Mouse (Mus musculus) granulocyte monocyte progenitor cell, adult 5-6 weeks (primary cell): ENCODE measurements around the gene Mllt3. TPM values are rescaled to one million over a fixed set of nuclear protein-coding genes. Genes with fewer than 3 reads are reported as not detected.

Experiments used
- ATAC-seq: replicated peaks from 2 replicates; pipeline ENCODE4 v1.8.0; 2016; ENCODE audit warnings: mild to moderate bottlenecking, moderate TSS enrichment, inconsistent platforms; ENCODE audit not compliant: poor library complexity, severe bottlenecking
- total RNA-seq, 2 experiments: library from RNA; stranded (forward) in 1 of 2; stranded (reverse) in 1 of 2; fragments of 200-712, 200-1000 nt in 1 of 2; fragments of >200 nt in 1 of 2; fragmentation: Nextera tagmentation in 1 of 2; gene quantifications; 2 replicates each; pipeline ENCODE4 v1.2.3; 2014 to 2017

The Mllt3 gene
- total RNA-seq, 2 experiments from 2014 or later, result 6.0 to 8.8 TPM

- no peak for ATAC-seq
Observed at GRCm38 (mm10) chr4:87739524-87740128, 293.5 kb downstream of the Mllt3 start.

DNA sequence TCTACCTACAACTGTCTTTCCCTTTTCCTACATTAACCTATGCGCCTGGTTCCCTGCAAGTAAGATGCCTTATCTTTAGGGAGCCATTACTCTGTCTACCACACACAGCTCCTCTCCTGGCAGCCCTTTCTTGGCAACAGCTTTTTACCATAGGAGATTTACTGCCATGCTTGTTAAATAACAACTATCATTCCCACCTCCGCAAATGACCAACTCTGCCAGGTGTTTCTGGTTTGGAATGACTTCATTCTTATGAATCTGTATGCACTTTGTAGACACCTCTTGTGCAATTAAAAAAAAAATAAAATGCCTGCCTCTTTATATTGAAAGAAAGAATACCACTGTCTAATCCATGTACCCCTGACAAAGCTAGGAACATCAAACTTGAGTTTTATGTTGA is 294.1 kb downstream of the Mllt3 start:
- ATAC-seq, result no peak

- no peak for ATAC-seq
Observed at GRCm38 (mm10) chr4:87737201-87737806, 295.9 kb downstream of the Mllt3 start.

DNA sequence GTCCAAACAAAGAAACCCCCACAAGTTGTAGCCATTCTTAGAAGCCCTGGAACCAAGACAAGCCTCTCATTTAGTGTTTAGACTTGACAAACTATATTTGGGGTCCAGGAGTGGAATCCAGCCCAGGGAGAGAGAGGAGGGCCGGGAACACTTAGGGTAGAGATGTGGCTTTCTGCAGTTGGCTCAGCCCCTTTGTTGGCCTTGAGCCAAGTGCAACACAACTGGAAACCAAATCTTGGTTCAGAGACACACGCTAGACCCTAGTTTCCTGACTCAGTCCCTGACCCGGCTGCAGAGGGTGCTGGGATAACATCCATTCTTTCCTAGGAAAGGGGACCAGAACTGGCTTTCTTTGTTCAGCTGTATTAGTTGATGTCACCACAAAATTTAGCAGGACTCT is 296.4 kb downstream of the Mllt3 start:
- no peak for ATAC-seq

DNA sequence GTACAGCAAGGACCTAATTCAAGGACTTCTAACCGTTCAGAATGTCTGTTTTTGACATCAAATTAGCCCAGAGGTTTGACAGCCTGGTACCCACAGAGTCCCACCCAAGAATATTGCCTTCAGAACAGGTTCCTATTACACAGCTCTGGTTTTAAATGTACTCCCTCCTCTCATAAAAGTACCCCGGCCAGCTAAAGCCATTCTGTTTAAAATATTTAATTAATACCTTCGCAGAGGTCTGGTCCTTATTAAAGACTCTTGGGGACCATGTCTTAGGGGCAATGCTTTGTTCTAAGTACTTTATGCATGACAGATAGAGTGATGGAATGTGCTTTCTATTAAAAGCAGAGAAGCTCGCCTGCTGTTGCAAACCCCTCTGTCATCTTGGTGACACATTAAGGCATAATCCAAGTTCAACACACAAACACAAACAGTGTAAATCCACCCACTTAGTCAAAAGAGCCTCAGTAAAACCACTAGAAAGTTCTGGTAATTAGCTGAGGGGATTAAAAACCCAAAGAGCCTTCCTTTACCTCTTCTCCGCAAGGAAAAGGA is 302.0 kb downstream of the Mllt3 start:
- ATAC-seq, result no peak

- no peak for ATAC-seq
Observed at GRCm38 (mm10) chr4:87728581-87728980, 304.6 kb downstream of the Mllt3 start.

GRCm38 (mm10) chr4:87723448-87723847 is 309.7 kb downstream of the Mllt3 start:
- ATAC-seq, result no peak

Other genes with a start within 250 kb of the Mllt3 start
- 15.6 and 18.5 TPM in 2 replicates for gene Focad, start 61.3 kb upstream of the Mllt3 start, total RNA-seq (2014; fragmentation: Nextera tagmentation)
- gene Focad, start 61.3 kb upstream of the Mllt3 start, total RNA-seq (2017), result 13.1 and 16.8 TPM in 2 replicates